Mouse (Mus musculus): ENCODE measurements around the gene Cux1. TPM values are rescaled to one million over a fixed set of nuclear protein-coding genes. Genes with fewer than 3 reads are reported as not detected.

Cux1 gene
- polyA plus RNA-seq, 1 experiment from 2014 or later, result 109 TPM

- ATAC-seq (ENCODE audit: insufficient read depth, low FRiP score, low TSS enrichment) (no peak), DNase-seq (ENCODE audit: low spot score) (no peak)
- Histone ChIP-seq H3K4me2 (ENCODE audit: low read depth) (no peak overlapping the region), H3K27me3 (ENCODE audit: control insufficient read depth, insufficient read depth, low read length) (no peaks in the 10 kb centered on the region), H3K4me3 (ENCODE audit: low read depth, low read length) (no peak overlapping the region), H3K4me1 (ENCODE audit: control insufficient read depth, insufficient read depth, low read length) (peaks cover 11% of the 10 kb centered on the region), H3K27ac (ENCODE audit: low read depth, low read length) (no peak overlapping the region), H3K36me3 (ENCODE audit: control insufficient read depth, insufficient read depth, low read length) (no peaks in the 10 kb centered on the region), H3K9ac (ENCODE audit: low read length) (no peak overlapping the region), H3K9me3 (ENCODE audit: control insufficient read depth, low read length) (no peaks in the 10 kb centered on the region)
- WGBS, result 56% methylated on average over 4 of the region's 4 CpGs
These were observed 4.2 kb downstream of the Cux1 start for GRCm38 (mm10) chr5:136563104-136563503.

GRCm38 (mm10) chr5:136562212-136562611, 5.1 kb downstream of the Cux1 start:
- Histone ChIP-seq H3K9me3 (ENCODE audit: control insufficient read depth, low read length) (no peaks in the 10 kb centered on the region), H3K27ac (ENCODE audit: low read depth, low read length) (no peak overlapping the region), H3K4me2 (ENCODE audit: low read depth) (no peak overlapping the region), H3K9ac (ENCODE audit: low read length) (no peak overlapping the region), H3K36me3 (ENCODE audit: control insufficient read depth, insufficient read depth, low read length) (no peaks in the 10 kb centered on the region), H3K4me1 (ENCODE audit: control insufficient read depth, insufficient read depth, low read length) (peaks cover 11% of the 10 kb centered on the region), H3K27me3 (ENCODE audit: control insufficient read depth, insufficient read depth, low read length) (no peaks in the 10 kb centered on the region), H3K4me3 (ENCODE audit: low read depth, low read length) (no peak overlapping the region)
- no peak for ATAC-seq (ENCODE audit: insufficient read depth, low FRiP score, low TSS enrichment)
- DNase-seq (ENCODE audit: low spot score), result no peak
- 48% methylated on average over 1 of the region's 1 CpGs for WGBS

GRCm38 (mm10) chr5:136561641-136562040, 5.6 kb downstream of the Cux1 start:
- ATAC-seq (ENCODE audit: insufficient read depth, low FRiP score, low TSS enrichment), result no peak
- Histone ChIP-seq H3K27ac (ENCODE audit: low read depth, low read length) (no peak overlapping the region), H3K4me2 (ENCODE audit: low read depth) (no peak overlapping the region), H3K9me3 (ENCODE audit: control insufficient read depth, low read length) (no peaks in the 10 kb centered on the region), H3K9ac (ENCODE audit: low read length) (no peak overlapping the region), H3K4me3 (ENCODE audit: low read depth, low read length) (no peak overlapping the region), H3K27me3 (ENCODE audit: control insufficient read depth, insufficient read depth, low read length) (no peaks in the 10 kb centered on the region), H3K4me1 (ENCODE audit: control insufficient read depth, insufficient read depth, low read length) (peaks cover 11% of the 10 kb centered on the region), H3K36me3 (ENCODE audit: control insufficient read depth, insufficient read depth, low read length) (no peaks in the 10 kb centered on the region)
- 94% methylated on average over 1 of the region's 1 CpGs for WGBS
- DNase-seq (ENCODE audit: low spot score), result no peak

- ATAC-seq (ENCODE audit: insufficient read depth, low FRiP score, low TSS enrichment) (no peak), DNase-seq (ENCODE audit: low spot score) (no peak)
- H3K9me3 ChIP-seq (ENCODE audit: control insufficient read depth, low read length), result no peaks in the 10 kb centered on the region
- H3K36me3 ChIP-seq (ENCODE audit: control insufficient read depth, insufficient read depth, low read length), result no peaks in the 10 kb centered on the region
- H3K4me3 ChIP-seq (ENCODE audit: low read depth, low read length), result no peak overlapping the region
- peaks cover 13% of the 10 kb centered on the region for H3K4me1 ChIP-seq (ENCODE audit: control insufficient read depth, insufficient read depth, low read length)
- H3K27me3 ChIP-seq (ENCODE audit: control insufficient read depth, insufficient read depth, low read length), result no peaks in the 10 kb centered on the region
- WGBS, result 59% methylated on average over 7 of the region's 7 CpGs
- no peak overlapping the region for H3K4me2 ChIP-seq (ENCODE audit: low read depth)
- H3K27ac ChIP-seq (ENCODE audit: low read depth, low read length), result no peak overlapping the region
- no peak overlapping the region for H3K9ac ChIP-seq (ENCODE audit: low read length)
These were observed 6.6 kb downstream of the Cux1 start for GRCm38 (mm10) chr5:136560656-136561055.

GRCm38 (mm10) chr5:136557446-136557845, 9.8 kb downstream of the Cux1 start:
- Histone ChIP-seq H3K9me3 (ENCODE audit: control insufficient read depth, low read length) (no peaks in the 10 kb centered on the region), H3K4me2 (ENCODE audit: low read depth) (no peak overlapping the region), H3K27ac (ENCODE audit: low read depth, low read length) (no peak overlapping the region), H3K4me1 (ENCODE audit: control insufficient read depth, insufficient read depth, low read length) (0 out of 2 replicates have a peak, but pooled peaks cover 2% of the 10 kb centered on the region), H3K4me3 (ENCODE audit: low read depth, low read length) (no peak overlapping the region), H3K27me3 (ENCODE audit: control insufficient read depth, insufficient read depth, low read length) (no peaks in the 10 kb centered on the region), H3K36me3 (ENCODE audit: control insufficient read depth, insufficient read depth, low read length) (no peaks in the 10 kb centered on the region), H3K9ac (ENCODE audit: low read length) (no peak overlapping the region)
- ATAC-seq (ENCODE audit: insufficient read depth, low FRiP score, low TSS enrichment) (no peak), DNase-seq (ENCODE audit: low spot score) (no peak)
- 76% methylated on average over 4 of the region's 4 CpGs for WGBS

GRCm38 (mm10) chr5:136556328-136557262, 10.7 kb downstream of the Cux1 start:
- no peak for ATAC-seq (ENCODE audit: insufficient read depth, low FRiP score, low TSS enrichment)

GRCm38 (mm10) chr5:136555703-136556102, 11.6 kb downstream of the Cux1 start:
- Histone ChIP-seq H3K4me2 (ENCODE audit: low read depth) (no peak overlapping the region), H3K9me3 (ENCODE audit: control insufficient read depth, low read length) (no peaks in the 10 kb centered on the region), H3K4me1 (ENCODE audit: control insufficient read depth, insufficient read depth, low read length) (peaks cover 6% of the 10 kb centered on the region; the same call in 1 of the 2 replicates), H3K27ac (ENCODE audit: low read depth, low read length) (no peak overlapping the region), H3K36me3 (ENCODE audit: control insufficient read depth, insufficient read depth, low read length) (no peaks in the 10 kb centered on the region), H3K4me3 (ENCODE audit: low read depth, low read length) (no peak overlapping the region), H3K9ac (ENCODE audit: low read length) (no peak overlapping the region), H3K27me3 (ENCODE audit: control insufficient read depth, insufficient read depth, low read length) (no peaks in the 10 kb centered on the region)
- no peak for ATAC-seq (ENCODE audit: insufficient read depth, low FRiP score, low TSS enrichment)
- 77% methylated on average over 5 of the region's 5 CpGs for WGBS
- no peak for DNase-seq (ENCODE audit: low spot score)

More at GRCm38 (mm10) chr5:136556328-136557262, 10.7 kb downstream of the Cux1 start:
- no peak for DNase-seq (ENCODE audit: low spot score)
- Histone ChIP-seq H3K9ac (ENCODE audit: low read length) (no peak overlapping the region), H3K27ac (ENCODE audit: low read depth, low read length) (no peak overlapping the region), H3K4me3 (ENCODE audit: low read depth, low read length) (no peak overlapping the region), H3K36me3 (ENCODE audit: control insufficient read depth, insufficient read depth, low read length) (no peaks in the 10 kb centered on the region), H3K4me1 (ENCODE audit: control insufficient read depth, insufficient read depth, low read length) (peaks cover 4% of the 10 kb centered on the region; the same call in 1 of the 2 replicates), H3K9me3 (ENCODE audit: control insufficient read depth, low read length) (no peaks in the 10 kb centered on the region), H3K27me3 (ENCODE audit: control insufficient read depth, insufficient read depth, low read length) (no peaks in the 10 kb centered on the region), H3K4me2 (ENCODE audit: low read depth) (no peak overlapping the region)
- 86% methylated on average over 14 of the region's 14 CpGs for WGBS

- H3K9ac ChIP-seq (ENCODE audit: low read length), result no peak overlapping the region
- peaks cover 6% of the 10 kb centered on the region; the same call in 1 of the 2 replicates for H3K4me1 ChIP-seq (ENCODE audit: control insufficient read depth, insufficient read depth, low read length)
- no peaks in the 10 kb centered on the region for H3K27me3 ChIP-seq (ENCODE audit: control insufficient read depth, insufficient read depth, low read length)
- no peaks in the 10 kb centered on the region for H3K9me3 ChIP-seq (ENCODE audit: control insufficient read depth, low read length)
- no peak overlapping the region for H3K27ac ChIP-seq (ENCODE audit: low read depth, low read length)
- no peak for DNase-seq (ENCODE audit: low spot score)
- no peak overlapping the region for H3K4me3 ChIP-seq (ENCODE audit: low read depth, low read length)
- no peak overlapping the region for H3K4me2 ChIP-seq (ENCODE audit: low read depth)
- ATAC-seq (ENCODE audit: insufficient read depth, low FRiP score, low TSS enrichment), result no peak
- no peaks in the 10 kb centered on the region for H3K36me3 ChIP-seq (ENCODE audit: control insufficient read depth, insufficient read depth, low read length)
These were observed 14.5 kb downstream of the Cux1 start for GRCm38 (mm10) chr5:136552832-136553231.

GRCm38 (mm10) chr5:136552093-136552492, 15.2 kb downstream of the Cux1 start:
- Histone ChIP-seq H3K4me1 (ENCODE audit: control insufficient read depth, insufficient read depth, low read length) (peaks cover 6% of the 10 kb centered on the region; the same call in 1 of the 2 replicates), H3K4me2 (ENCODE audit: low read depth) (no peak overlapping the region), H3K36me3 (ENCODE audit: control insufficient read depth, insufficient read depth, low read length) (no peaks in the 10 kb centered on the region), H3K9me3 (ENCODE audit: control insufficient read depth, low read length) (no peaks in the 10 kb centered on the region), H3K27me3 (ENCODE audit: control insufficient read depth, insufficient read depth, low read length) (no peaks in the 10 kb centered on the region), H3K4me3 (ENCODE audit: low read depth, low read length) (no peak overlapping the region), H3K9ac (ENCODE audit: low read length) (no peak overlapping the region), H3K27ac (ENCODE audit: low read depth, low read length) (no peak overlapping the region)
- 89% methylated on average over 3 of the region's 3 CpGs for WGBS
- DNase-seq (ENCODE audit: low spot score) (no peak), ATAC-seq (ENCODE audit: insufficient read depth, low FRiP score, low TSS enrichment) (no peak)
